Mouse (Mus musculus): ENCODE data around the gene Herc1. TPM values are rescaled to one million over a fixed set of nuclear protein-coding genes. Genes with fewer than 3 reads are reported as not detected.

Gene Herc1
- 53.6 and 59.8 TPM in 2 replicates for polyA plus RNA-seq (2012; rRNA removed)

GRCm38 (mm10) chr9:66349860-66350787 lies at the start of gene Herc1:
Gene Herc1, plus strand, starts transcription at chr9:66350450.

GRCm38 (mm10) chr9:66514256-66514770 lies 164.1 kb downstream of the Herc1 start, which contains the start of gene Fbxl22:
Gene Fbxl22, minus strand, starts transcription at chr9:66514593.

Other genes with a start within 250 kb of the Herc1 start
- 98.4 and 113 TPM in 2 replicates for gene Snx1, start 223.9 kb upstream of the Herc1 start, polyA plus RNA-seq (2012; rRNA removed)
- gene Ciao2a, start 223.8 kb upstream of the Herc1 start, polyA plus RNA-seq (2012; rRNA removed), result 32.9 and 33.3 TPM in 2 replicates
- 1.0 and 1.5 TPM in 2 replicates for gene Dapk2, start 192.2 kb upstream of the Herc1 start, polyA plus RNA-seq (2012; rRNA removed)
- gene Fbxl22, start 164.1 kb downstream of the Herc1 start, polyA plus RNA-seq (2012; rRNA removed), result 2.2 and 2.3 TPM in 2 replicates
- gene Usp3, start 242.7 kb downstream of the Herc1 start, polyA plus RNA-seq (2012; rRNA removed), result 63.6 and 79.4 TPM in 2 replicates

Measured in central nervous system, embryonic 14 days (tissue).